Mouse (Mus musculus) E14TG2a.4 (cell line): Measurements from ENCODE around the gene Gdpd5.

ENCODE experiments used
- H3K27me3 ChIP-seq: 2 replicates; pipeline ENCODE4 v1.6.1; 2014; ENCODE audit warnings: low read length, control low read depth; ENCODE audit not compliant: insufficient read depth
- H3K36me3 ChIP-seq: 2 replicates; pipeline ENCODE4 v1.6.1; 2014; ENCODE audit warnings: low read length, control low read depth; ENCODE audit not compliant: insufficient read depth
- H3K4me1 ChIP-seq: replicated peaks from 2 replicates; pipeline ENCODE4 v1.6.1; 2014; ENCODE audit warnings: low read depth, low read length, control low read depth
- H3K4me3 ChIP-seq: replicated peaks from 2 replicates; pipeline ENCODE4 v1.5.1; 2014; ENCODE audit warnings: mild to moderate bottlenecking, low read length
- H3K9me3 ChIP-seq: 2 replicates; pipeline ENCODE4 v1.6.1; 2014; ENCODE audit warnings: low read length, control low read depth
- CTCF ChIP-seq: conservative IDR thresholded peaks from 2 replicates; pipeline ENCODE4 v1.5.1; 2014; ENCODE audit warnings: low read length
- NANOG ChIP-seq: IDR thresholded peaks from 2 replicates; pipeline ENCODE4 v1.6.1; 2014; ENCODE audit warnings: borderline replicate concordance, low read length, mixed read lengths
- POU5F1 ChIP-seq: IDR thresholded peaks from 2 replicates; pipeline ENCODE4 v1.6.1; 2014; ENCODE audit warnings: low read length, borderline replicate concordance

Gene Gdpd5

GRCm38 (mm10) chr7:99467916-99468282 lies 86.7 kb downstream of the Gdpd5 start:
- Histone ChIP-seq H3K4me3 (peak overlapping the region; percentile 71), H3K36me3 (peaks cover 15% of the 10 kb centered on the region), H3K27me3 (peaks cover 64% of the 10 kb centered on the region), H3K9me3 (peaks cover 3% of the 10 kb centered on the region; the same call in 1 of the 2 replicates), H3K4me1 (peaks cover 38% of the 10 kb centered on the region)
- TF ChIP-seq NANOG (no peak), POU5F1 (no peak), CTCF (no peak)

GRCm38 (mm10) chr7:99468283-99469132 lies 87.3 kb downstream of the Gdpd5 start:
- TF ChIP-seq POU5F1 (no peak), CTCF (no peak), NANOG (no peak)
- H3K27me3 ChIP-seq, result peaks cover 64% of the 10 kb centered on the region

GRCm38 (mm10) chr7:99469680-99470405 lies 88.6 kb downstream of the Gdpd5 start:
- no peak for TF ChIP-seq CTCF
- TF ChIP-seq NANOG, result no peak
- no peak for TF ChIP-seq POU5F1

More at GRCm38 (mm10) chr7:99468283-99469132, 87.3 kb downstream of the Gdpd5 start:
- Histone ChIP-seq H3K4me1 (peaks cover 38% of the 10 kb centered on the region), H3K4me3 (peak overlapping the region; percentile 71), H3K36me3 (peaks cover 21% of the 10 kb centered on the region), H3K9me3 (peaks cover 3% of the 10 kb centered on the region; the same call in 1 of the 2 replicates)

GRCm38 (mm10) chr7:99471578-99471977 lies 90.4 kb downstream of the Gdpd5 start:
- no peak overlapping the region for H3K4me3 ChIP-seq
- H3K4me1 ChIP-seq, result peaks cover 61% of the 10 kb centered on the region
- peaks cover 47% of the 10 kb centered on the region for H3K36me3 ChIP-seq
- no peak for TF ChIP-seq POU5F1
- peak; percentile 64 for TF ChIP-seq CTCF
- H3K9me3 ChIP-seq, result no peaks in the 10 kb centered on the region
- peaks cover 45% of the 10 kb centered on the region for H3K27me3 ChIP-seq

More at GRCm38 (mm10) chr7:99469680-99470405, 88.6 kb downstream of the Gdpd5 start:
- peaks cover 62% of the 10 kb centered on the region for H3K27me3 ChIP-seq
- H3K36me3 ChIP-seq, result peaks cover 34% of the 10 kb centered on the region
- peaks cover 52% of the 10 kb centered on the region for H3K4me1 ChIP-seq
- H3K4me3 ChIP-seq, result no peak overlapping the region
- no peaks in the 10 kb centered on the region for H3K9me3 ChIP-seq

- H3K36me3 ChIP-seq, result peaks cover 70% of the 10 kb centered on the region
- no peak overlapping the region for H3K4me3 ChIP-seq
- no peaks in the 10 kb centered on the region for H3K9me3 ChIP-seq
- peaks cover 77% of the 10 kb centered on the region for H3K4me1 ChIP-seq
- no peak for TF ChIP-seq CTCF
- no peak for TF ChIP-seq POU5F1
- TF ChIP-seq NANOG, result no peak
- peaks cover 27% of the 10 kb centered on the region for H3K27me3 ChIP-seq
Measured at GRCm38 (mm10) chr7:99473638-99474407, 92.6 kb downstream of the Gdpd5 start.

GRCm38 (mm10) chr7:99474836-99475561 lies 93.8 kb downstream of the Gdpd5 start:
- Histone ChIP-seq H3K9me3 (no peaks in the 10 kb centered on the region), H3K4me1 (peaks cover 81% of the 10 kb centered on the region), H3K27me3 (peaks cover 15% of the 10 kb centered on the region), H3K36me3 (peaks cover 82% of the 10 kb centered on the region), H3K4me3 (no peak overlapping the region)
- TF ChIP-seq CTCF (no peak), NANOG (no peak), POU5F1 (no peak)

- peaks cover 82% of the 10 kb centered on the region for H3K36me3 ChIP-seq
- peaks cover 9% of the 10 kb centered on the region for H3K27me3 ChIP-seq
- no peaks in the 10 kb centered on the region for H3K9me3 ChIP-seq
- no peak overlapping the region for H3K4me3 ChIP-seq
- H3K4me1 ChIP-seq, result peaks cover 83% of the 10 kb centered on the region
- TF ChIP-seq NANOG, result no peak
Measured at GRCm38 (mm10) chr7:99475562-99475911, 94.3 kb downstream of the Gdpd5 start.
